Mouse (Mus musculus): ENCODE measurements around the gene Erp44. TPM values are rescaled to one million over a fixed set of nuclear protein-coding genes. Genes with fewer than 3 reads are reported as not detected.

Erp44 gene
- polyA plus RNA-seq, 1 experiment from 2014 or later, result 93.1 TPM

DNA sequence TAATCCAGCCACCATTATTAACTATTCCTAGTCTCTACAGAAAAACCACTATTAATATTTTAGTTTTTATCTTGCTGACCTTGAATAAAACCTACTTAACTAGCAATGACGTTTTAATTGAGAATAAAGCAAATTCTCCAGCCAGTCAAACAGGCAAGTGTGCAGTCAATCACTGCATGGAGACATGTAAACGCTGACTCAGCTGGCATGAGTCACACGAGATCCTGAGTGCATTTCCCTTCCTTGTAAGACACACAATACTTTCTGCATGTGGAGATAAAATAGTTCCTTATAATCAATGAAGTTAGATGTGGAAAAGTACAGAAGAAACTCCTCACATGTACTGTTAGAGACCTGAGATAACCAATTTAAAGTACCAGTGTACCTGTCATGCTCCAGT lies 53.8 kb downstream of the Erp44 start:
- Histone ChIP-seq H3K9ac (no peak overlapping the region), H3K4me2 (no peak overlapping the region), H3K4me3 (replicated peaks) (no peak overlapping the region), H3K36me3 (no peaks in the 10 kb centered on the region), H3K9me3 (replicated peaks) (no peaks in the 10 kb centered on the region), H3K27me3 (no peaks in the 10 kb centered on the region), H3K4me1 (no peaks in the 10 kb centered on the region), H3K27ac (no peak overlapping the region)
- WGBS, result 37% methylated on average over 3 of the region's 3 CpGs
- ATAC-seq (replicated peaks; ENCODE audit: low FRiP score), result no peak

DNA sequence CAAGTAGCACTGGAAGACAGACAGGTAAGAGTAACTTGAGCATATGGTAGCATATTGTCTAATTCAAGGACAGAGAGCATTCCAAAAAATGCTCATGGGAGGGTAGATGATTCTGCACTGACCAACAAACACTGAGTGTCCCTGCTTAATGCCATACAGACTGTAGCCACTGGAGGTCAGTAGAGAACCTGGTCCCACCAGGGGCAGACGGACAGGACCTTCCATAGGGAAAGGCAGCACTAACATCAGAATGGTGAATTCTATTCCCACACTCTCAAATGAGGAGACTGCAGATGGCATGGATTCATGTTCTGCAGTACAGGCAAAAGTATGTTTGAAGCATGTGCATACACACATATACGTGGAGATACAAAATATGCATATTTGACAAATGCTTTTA lies 54.2 kb downstream of the Erp44 start:
- Histone ChIP-seq H3K27me3 (no peaks in the 10 kb centered on the region), H3K4me3 (replicated peaks) (no peak overlapping the region), H3K4me1 (no peaks in the 10 kb centered on the region), H3K9me3 (replicated peaks) (no peaks in the 10 kb centered on the region), H3K36me3 (no peaks in the 10 kb centered on the region), H3K9ac (no peak overlapping the region), H3K4me2 (no peak overlapping the region), H3K27ac (no peak overlapping the region)
- ATAC-seq (replicated peaks; ENCODE audit: low FRiP score), result 0 out of 2 replicates have a peak, but pooled peaks have one; percentile 46
- 31% methylated on average over 2 of the region's 2 CpGs for WGBS

- Histone ChIP-seq H3K27me3 (no peaks in the 10 kb centered on the region), H3K27ac (no peak overlapping the region), H3K4me3 (replicated peaks) (no peak overlapping the region), H3K36me3 (peaks cover 45% of the 10 kb centered on the region), H3K9me3 (replicated peaks) (no peaks in the 10 kb centered on the region), H3K4me2 (no peak overlapping the region), H3K9ac (no peak overlapping the region), H3K4me1 (no peaks in the 10 kb centered on the region)
- WGBS, result 88% methylated on average over 4 of the region's 4 CpGs
- ATAC-seq (replicated peaks; ENCODE audit: low FRiP score), result no peak
These were observed 75.8 kb downstream of the Erp44 start for GRCm38 (mm10) chr4:48203564-48203963.

DNA sequence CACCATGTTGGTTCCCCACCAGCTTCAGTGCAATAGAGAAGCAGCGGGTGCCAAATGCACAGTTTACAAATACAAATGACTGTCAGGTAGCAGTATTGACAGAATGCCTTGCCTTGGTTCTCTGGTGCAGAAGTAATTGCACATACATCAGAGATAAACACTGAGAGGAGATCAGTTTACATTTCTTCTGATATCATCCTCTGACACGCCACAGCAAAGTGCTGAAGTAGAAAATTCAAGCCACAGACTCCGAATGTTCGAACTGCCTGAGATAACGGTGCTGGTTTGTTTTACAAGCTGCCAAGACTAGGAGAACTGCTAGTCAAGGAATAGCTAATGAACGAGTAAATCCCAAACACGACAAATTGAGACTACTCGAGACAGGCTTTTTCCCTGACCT lies 80.9 kb downstream of the Erp44 start:
- WGBS, result 77% methylated on average over 8 of the region's 8 CpGs
- Histone ChIP-seq H3K27me3 (no peaks in the 10 kb centered on the region), H3K36me3 (peaks cover 44% of the 10 kb centered on the region), H3K4me2 (no peak overlapping the region), H3K9me3 (replicated peaks) (no peaks in the 10 kb centered on the region), H3K27ac (no peak overlapping the region), H3K4me3 (replicated peaks) (no peak overlapping the region), H3K9ac (no peak overlapping the region), H3K4me1 (no peaks in the 10 kb centered on the region)
- no peak for ATAC-seq (replicated peaks; ENCODE audit: low FRiP score)

DNA sequence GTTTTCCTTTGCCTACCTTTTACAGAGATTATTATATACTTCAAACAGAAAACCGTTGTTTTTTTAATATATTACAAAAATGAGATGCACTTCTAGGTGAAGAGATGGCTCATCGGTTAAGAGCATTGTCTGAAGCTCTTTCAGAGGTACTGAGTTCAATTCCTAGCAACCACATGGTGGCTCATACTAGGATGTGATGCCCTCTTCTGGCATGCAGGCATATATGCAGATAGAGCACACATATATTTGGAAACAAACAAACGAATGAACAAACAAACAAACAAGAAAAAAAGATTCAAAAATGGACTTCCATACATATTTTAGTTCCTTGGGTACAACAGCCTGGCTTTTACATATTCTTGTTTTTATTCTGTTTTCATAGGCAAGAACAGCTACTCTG lies 81.4 kb downstream of the Erp44 start:
- H3K4me2 ChIP-seq, result no peak overlapping the region
- peaks cover 39% of the 10 kb centered on the region for H3K36me3 ChIP-seq
- no peak for ATAC-seq (replicated peaks; ENCODE audit: low FRiP score)
- 90% methylated on average over 3 of the region's 3 CpGs for WGBS
- H3K27me3 ChIP-seq, result no peaks in the 10 kb centered on the region
- H3K4me3 ChIP-seq (replicated peaks), result no peak overlapping the region
- H3K4me1 ChIP-seq, result no peaks in the 10 kb centered on the region
- no peaks in the 10 kb centered on the region for H3K9me3 ChIP-seq (replicated peaks)
- no peak overlapping the region for H3K9ac ChIP-seq
- H3K27ac ChIP-seq, result no peak overlapping the region

GRCm38 (mm10) chr4:48182115-48182806 lies 97.1 kb downstream of the Erp44 start:
- ATAC-seq (replicated peaks; ENCODE audit: low FRiP score), result no peak
- Histone ChIP-seq H3K27ac (no peak overlapping the region), H3K4me1 (no peaks in the 10 kb centered on the region), H3K4me2 (no peak overlapping the region), H3K4me3 (replicated peaks) (no peak overlapping the region), H3K36me3 (peaks cover 22% of the 10 kb centered on the region), H3K9ac (no peak overlapping the region), H3K27me3 (no peaks in the 10 kb centered on the region), H3K9me3 (replicated peaks) (no peaks in the 10 kb centered on the region; the same call in 1 of the 2 replicates)
- WGBS, result 88% methylated on average over 8 of the region's 8 CpGs

DNA sequence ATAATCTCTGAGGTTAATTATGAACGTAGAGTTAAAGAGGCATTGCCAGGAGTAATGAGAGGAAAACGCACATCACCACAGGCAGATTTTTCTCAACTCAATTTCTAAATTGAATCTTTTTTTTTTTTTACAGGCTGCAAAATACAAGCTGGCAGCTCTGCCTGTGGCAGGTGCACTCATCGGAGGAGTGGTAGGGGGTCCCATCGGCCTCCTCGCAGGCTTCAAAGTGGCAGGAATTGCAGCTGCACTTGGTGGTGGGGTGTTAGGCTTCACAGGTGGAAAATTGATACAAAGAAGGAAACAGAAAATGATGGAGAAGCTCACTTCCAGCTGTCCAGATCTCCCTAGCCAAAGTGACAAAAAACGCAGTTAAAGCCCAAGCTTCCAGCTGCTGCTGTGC lies 98.0 kb downstream of the Erp44 start:
- ATAC-seq (replicated peaks; ENCODE audit: low FRiP score), result no peak
- Histone ChIP-seq H3K9me3 (replicated peaks) (no peaks in the 10 kb centered on the region; the same call in 1 of the 2 replicates), H3K27me3 (no peaks in the 10 kb centered on the region), H3K36me3 (peaks cover 22% of the 10 kb centered on the region), H3K27ac (no peak overlapping the region), H3K4me1 (no peaks in the 10 kb centered on the region), H3K9ac (no peak overlapping the region), H3K4me3 (replicated peaks) (no peak overlapping the region), H3K4me2 (no peak overlapping the region)
- 75% methylated on average over 6 of the region's 6 CpGs for WGBS

DNA sequence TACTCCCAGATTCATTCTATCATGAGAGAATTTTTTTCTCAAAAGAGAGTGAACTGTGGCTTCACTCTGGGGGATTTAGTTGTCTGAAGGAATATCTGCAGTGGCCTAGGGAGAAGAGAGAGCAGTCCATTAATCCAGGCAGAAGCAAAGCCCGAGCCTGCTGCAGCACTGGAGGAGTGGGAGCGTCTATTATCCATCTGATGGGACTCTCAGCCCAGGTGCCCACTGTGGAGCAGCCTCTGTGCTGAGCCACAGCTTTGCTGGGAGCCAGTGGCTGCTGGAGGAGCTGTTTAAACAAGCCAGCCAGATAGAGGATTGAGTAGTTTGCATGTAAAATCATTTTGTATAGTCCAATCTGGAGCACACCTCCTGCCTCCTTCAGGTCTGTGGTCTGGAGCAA lies 98.4 kb downstream of the Erp44 start:
- 41% methylated on average over 2 of the region's 2 CpGs for WGBS
- no peak overlapping the region for H3K4me2 ChIP-seq

GRCm38 (mm10) chr4:48175666-48176065 lies 103.7 kb downstream of the Erp44 start:
- Histone ChIP-seq H3K9ac (no peak overlapping the region), H3K27me3 (no peaks in the 10 kb centered on the region), H3K4me1 (no peaks in the 10 kb centered on the region), H3K9me3 (replicated peaks) (no peaks in the 10 kb centered on the region; the same call in 1 of the 2 replicates), H3K27ac (no peak overlapping the region), H3K36me3 (0 out of 2 replicates have a peak, but pooled peaks cover 4% of the 10 kb centered on the region), H3K4me2 (no peak overlapping the region), H3K4me3 (replicated peaks) (no peak overlapping the region)
- no peak for ATAC-seq (replicated peaks; ENCODE audit: low FRiP score)
- whole genome bisulfite sequencing, result 89% methylated on average over 3 of the region's 3 CpGs

More for the DNA sequence above, 98.4 kb downstream of the Erp44 start:
- no peak for ATAC-seq (replicated peaks; ENCODE audit: low FRiP score)
- Histone ChIP-seq H3K36me3 (peaks cover 22% of the 10 kb centered on the region), H3K9me3 (replicated peaks) (no peaks in the 10 kb centered on the region; the same call in 1 of the 2 replicates), H3K9ac (no peak overlapping the region), H3K27ac (no peak overlapping the region), H3K4me3 (replicated peaks) (no peak overlapping the region), H3K27me3 (no peaks in the 10 kb centered on the region), H3K4me1 (no peaks in the 10 kb centered on the region)

- Histone ChIP-seq H3K4me2 (no peak overlapping the region), H3K9me3 (replicated peaks) (no peaks in the 10 kb centered on the region), H3K27me3 (no peaks in the 10 kb centered on the region), H3K9ac (no peak overlapping the region), H3K4me1 (no peaks in the 10 kb centered on the region), H3K36me3 (peaks cover 34% of the 10 kb centered on the region), H3K27ac (no peak overlapping the region), H3K4me3 (replicated peaks) (no peak overlapping the region)
- 86% methylated on average over 5 of the region's 5 CpGs for WGBS
- ATAC-seq (replicated peaks; ENCODE audit: low FRiP score), result no peak
These were observed 115.5 kb downstream of the Erp44 start for GRCm38 (mm10) chr4:48163851-48164250.

- Histone ChIP-seq H3K9ac (no peak overlapping the region), H3K36me3 (peaks cover 19% of the 10 kb centered on the region), H3K4me2 (no peak overlapping the region), H3K4me1 (no peaks in the 10 kb centered on the region), H3K4me3 (replicated peaks) (no peak overlapping the region), H3K27ac (no peak overlapping the region), H3K27me3 (no peaks in the 10 kb centered on the region), H3K9me3 (replicated peaks) (no peaks in the 10 kb centered on the region)
- WGBS, result 77% methylated on average over 4 of the region's 4 CpGs
- no peak for ATAC-seq (replicated peaks; ENCODE audit: low FRiP score)
These were observed 119.0 kb downstream of the Erp44 start for GRCm38 (mm10) chr4:48160386-48160785.

GRCm38 (mm10) chr4:48155864-48156263 lies 123.5 kb downstream of the Erp44 start:
- no peak overlapping the region for H3K9ac ChIP-seq
- no peak overlapping the region for H3K4me2 ChIP-seq
- WGBS, result 71% methylated on average over 1 of the region's 1 CpGs
- no peaks in the 10 kb centered on the region for H3K27me3 ChIP-seq
- no peak for ATAC-seq (replicated peaks; ENCODE audit: low FRiP score)
- no peaks in the 10 kb centered on the region for H3K9me3 ChIP-seq (replicated peaks)
- no peaks in the 10 kb centered on the region for H3K4me1 ChIP-seq
- no peak overlapping the region for H3K4me3 ChIP-seq (replicated peaks)
- H3K27ac ChIP-seq, result no peak overlapping the region
- H3K36me3 ChIP-seq, result peaks cover 11% of the 10 kb centered on the region

- ATAC-seq (replicated peaks; ENCODE audit: low FRiP score), result no peak
- H3K27ac ChIP-seq, result no peak overlapping the region
These were observed 126.1 kb downstream of the Erp44 start for GRCm38 (mm10) chr4:48153229-48153628.

More at GRCm38 (mm10) chr4:48153229-48153628, 126.1 kb downstream of the Erp44 start:
- no peaks in the 10 kb centered on the region for H3K4me1 ChIP-seq
- no peak overlapping the region for H3K9ac ChIP-seq
- no peak overlapping the region for H3K4me3 ChIP-seq (replicated peaks)
- WGBS, result 87% methylated on average over 5 of the region's 5 CpGs
- H3K27me3 ChIP-seq, result no peaks in the 10 kb centered on the region
- H3K9me3 ChIP-seq (replicated peaks), result no peaks in the 10 kb centered on the region
- 0 out of 2 replicates have a peak, but pooled peaks cover 3% of the 10 kb centered on the region for H3K36me3 ChIP-seq
- H3K4me2 ChIP-seq, result no peak overlapping the region

All from kidney, embryonic 15.5 days (tissue).